Mouse (Mus musculus): ENCODE data around the gene Tspan15.

- TF ChIP-seq CTCF (IDR thresholded peaks at IDR 0.05; ENCODE audit: borderline replicate concordance, insufficient read depth, low read depth, low read length) (no peak), POLR2A (IDR thresholded peaks at IDR 0.05; ENCODE audit: borderline replicate concordance, insufficient read depth, low read length) (no peak)
Observed at GRCm38 (mm10) chr10:62202574-62202973, 28.5 kb downstream of the Tspan15 start.
